In genomic region chr9:62154551-62154950, GRCm38 (mm10) we compare ENCODE assay signal across 19 mouse cellular contexts. TPM values are rescaled to one million over a fixed set of nuclear protein-coding genes. Genes with fewer than 3 reads are reported as not detected.
DNase-seq lines count a peak whose midpoint lies in the region; ATAC-seq lines count a peak whose summit lies in the region.
"Had no signal": no experiment of that assay in that cellular context is flagged by ENCODE, and none has a peak within 500 bp of the region (broad histone marks: within the 10 kb centered on the region; RNA-seq: fewer than 3 reads in every experiment).

No protein-coding gene starts in this region.

- peaks cover 36% of the 10 kb centered on the region for H3K4me1 ChIP-seq in hindbrain, embryonic 10.5 days (replicated peaks)
- H3K4me1 ChIP-seq in hindbrain, embryonic 16.5 days (ENCODE audit: control insufficient read depth, insufficient read depth, low read depth, low read length): peaks cover 7% of the 10 kb centered on the region
- H3K4me1 ChIP-seq in midbrain, embryonic 14.5 days (ENCODE audit: control insufficient read depth, insufficient read depth, low read length): no peaks in the 10 kb centered on the region
- H3K4me1 ChIP-seq in midbrain, embryonic 13.5 days (replicated peaks): peaks cover 21% of the 10 kb centered on the region; the same call in 1 of the 2 replicates
- H3K4me1 ChIP-seq in embryonic facial prominence, embryonic 10.5 days: peaks cover 37% of the 10 kb centered on the region
- H3K4me1 ChIP-seq: heart, embryonic 10.5 days; limb, embryonic 15.5 days; lung, embryonic 15.5 days had no signal

- H3K4me2 ChIP-seq in hindbrain, embryonic 16.5 days (ENCODE audit: low read length): no peak overlapping the region
- H3K4me2 ChIP-seq in midbrain, embryonic 14.5 days (ENCODE audit: low read length): no peak overlapping the region
- no peak overlapping the region for H3K4me2 ChIP-seq in midbrain, embryonic 13.5 days (replicated peaks)
- H3K4me2 ChIP-seq: limb, embryonic 15.5 days; lung, embryonic 15.5 days; midbrain, embryonic 11.5 days had no signal

- H3K27ac ChIP-seq in hindbrain, embryonic 10.5 days: peak overlapping the region; percentile 25; the same call in 1 of the 2 replicates
- H3K27ac ChIP-seq in hindbrain, embryonic 16.5 days (ENCODE audit: low read depth, low read length): no peak overlapping the region
- H3K27ac ChIP-seq in midbrain, embryonic 14.5 days (replicated peaks; ENCODE audit: low read depth, low read length): no peak overlapping the region
- no peak overlapping the region for H3K27ac ChIP-seq in midbrain, embryonic 13.5 days
- peak overlapping the region; percentile 40; the same call in 1 of the 2 replicates for H3K27ac ChIP-seq in embryonic facial prominence, embryonic 10.5 days (replicated peaks)
- H3K27ac ChIP-seq: gastrocnemius, adult 2 months; heart, embryonic 10.5 days; limb, embryonic 15.5 days; liver, embryonic 14.5 days; lung, embryonic 15.5 days had no signal

- no peak; the same call in 1 of the 2 replicates for ATAC-seq in hindbrain, embryonic 16.5 days
- ATAC-seq in midbrain, embryonic 14.5 days (ENCODE audit: low FRiP score, low TSS enrichment): no peak
- no peak for ATAC-seq in midbrain, embryonic 13.5 days
- ATAC-seq: intestine, postnatal 0 days had no signal

- H3K27me3 ChIP-seq in hindbrain, embryonic 10.5 days (ENCODE audit: insufficient read depth, poor library complexity, severe bottlenecking): no peaks in the 10 kb centered on the region
- H3K27me3 ChIP-seq in hindbrain, embryonic 16.5 days (replicated peaks; ENCODE audit: control insufficient read depth, insufficient read depth, low read length): no peaks in the 10 kb centered on the region
- no peaks in the 10 kb centered on the region for H3K27me3 ChIP-seq in midbrain, embryonic 14.5 days (ENCODE audit: control insufficient read depth, insufficient read depth, low read length)
- no peaks in the 10 kb centered on the region for H3K27me3 ChIP-seq in midbrain, embryonic 13.5 days
- 0 out of 2 replicates have a peak, but pooled peaks cover 9% of the 10 kb centered on the region for H3K27me3 ChIP-seq in embryonic facial prominence, embryonic 10.5 days (replicated peaks; ENCODE audit: low read depth, poor library complexity, severe bottlenecking)
- H3K27me3 ChIP-seq: limb, embryonic 15.5 days; lung, embryonic 15.5 days had no signal

- H3K9me3 ChIP-seq in hindbrain, embryonic 10.5 days: no peaks in the 10 kb centered on the region
- H3K9me3 ChIP-seq in hindbrain, embryonic 16.5 days (ENCODE audit: control insufficient read depth, low read length): no peaks in the 10 kb centered on the region
- H3K9me3 ChIP-seq in midbrain, embryonic 14.5 days (ENCODE audit: control insufficient read depth, low read length): no peaks in the 10 kb centered on the region
- no peaks in the 10 kb centered on the region for H3K9me3 ChIP-seq in midbrain, embryonic 13.5 days
- no peaks in the 10 kb centered on the region for H3K9me3 ChIP-seq in embryonic facial prominence, embryonic 10.5 days
- H3K9me3 ChIP-seq: heart, embryonic 10.5 days; limb, embryonic 15.5 days; lung, embryonic 15.5 days had no signal

- no peaks in the 10 kb centered on the region for H3K36me3 ChIP-seq in hindbrain, embryonic 10.5 days
- no peaks in the 10 kb centered on the region for H3K36me3 ChIP-seq in hindbrain, embryonic 16.5 days (ENCODE audit: control insufficient read depth, insufficient read depth, low read length)
- H3K36me3 ChIP-seq in midbrain, embryonic 14.5 days (ENCODE audit: control insufficient read depth, insufficient read depth, low read length): no peaks in the 10 kb centered on the region
- no peaks in the 10 kb centered on the region for H3K36me3 ChIP-seq in midbrain, embryonic 13.5 days
- H3K36me3 ChIP-seq in embryonic facial prominence, embryonic 10.5 days (replicated peaks): no peaks in the 10 kb centered on the region
- H3K36me3 ChIP-seq: heart, embryonic 10.5 days; limb, embryonic 15.5 days; lung, embryonic 15.5 days had no signal

- no peak overlapping the region for H3K9ac ChIP-seq in hindbrain, embryonic 16.5 days (ENCODE audit: low read depth, low read length)
- no peak overlapping the region for H3K9ac ChIP-seq in midbrain, embryonic 14.5 days (replicated peaks; ENCODE audit: low read length)
- no peak overlapping the region for H3K9ac ChIP-seq in midbrain, embryonic 13.5 days (replicated peaks)
- H3K9ac ChIP-seq: limb, embryonic 15.5 days; liver, embryonic 14.5 days; lung, embryonic 15.5 days had no signal

- no peak overlapping the region for H3K4me3 ChIP-seq in hindbrain, embryonic 10.5 days
- H3K4me3 ChIP-seq in hindbrain, embryonic 16.5 days (ENCODE audit: low read length): no peak overlapping the region
- H3K4me3 ChIP-seq in midbrain, embryonic 14.5 days (replicated peaks; ENCODE audit: low read depth, low read length): no peak overlapping the region
- no peak overlapping the region for H3K4me3 ChIP-seq in midbrain, embryonic 13.5 days (replicated peaks)
- H3K4me3 ChIP-seq in embryonic facial prominence, embryonic 10.5 days: no peak overlapping the region
- H3K4me3 ChIP-seq: gastrocnemius, adult 2 months; heart, embryonic 10.5 days; limb, embryonic 15.5 days; lung, embryonic 15.5 days had no signal

- DNase-seq in cerebellum, adult 8-10 months: peak; percentile 32
- no peak for DNase-seq in cerebellum, postnatal 36 days
- DNase-seq in hindbrain, embryonic 10.5 days (ENCODE audit: low spot score): no peak
- DNase-seq in midbrain, embryonic 14.5 days: peak; percentile 45
- DNase-seq in embryonic facial prominence, embryonic 10.5 days (ENCODE audit: low spot score): no peak
- DNase-seq in testis, postnatal 10 days (ENCODE audit: low spot score): no peak
- DNase-seq: adrenal gland, postnatal 10 days; gastrocnemius, adult 2 months; kidney, postnatal 25 days; retina, postnatal 1 day; thymus, postnatal 25 days had no signal

- WGBS in hindbrain, embryonic 10.5 days: 73% methylated on average over 3 of the region's 3 CpGs
- 46% methylated on average over 3 of the region's 3 CpGs for WGBS in hindbrain, embryonic 16.5 days
- WGBS in midbrain, embryonic 14.5 days: 59% methylated on average over 3 of the region's 3 CpGs
- 64% methylated on average over 3 of the region's 3 CpGs for WGBS in midbrain, embryonic 13.5 days
- 70% methylated on average over 3 of the region's 3 CpGs for WGBS in embryonic facial prominence, embryonic 10.5 days

RNA-seq across cellular contexts. Expression of gene Glce, which starts 32.1 kb away (rescaled TPM):
- polyA plus RNA-seq in hindbrain, embryonic 10.5 days (2016; fragmentation: Nextera tagmentation; extraction: Ambion mirVana): 16.5 and 19.7 TPM in 2 replicates
- 26.4 and 27.2 TPM in 2 replicates for polyA plus RNA-seq in hindbrain, embryonic 16.5 days (2015; fragmentation: Nextera tagmentation; extraction: Ambion mirVana)
- polyA plus RNA-seq in midbrain, embryonic 14.5 days (2014; fragmentation: Nextera tagmentation; extraction: Ambion mirVana): 14.7 and 20.2 TPM in 2 replicates
- polyA plus RNA-seq in midbrain, embryonic 13.5 days (2015; fragmentation: Nextera tagmentation; extraction: Ambion mirVana): 16.7 and 17.5 TPM in 2 replicates
- polyA plus RNA-seq in embryonic facial prominence, embryonic 10.5 days (2016; fragmentation: Nextera tagmentation; extraction: Ambion mirVana): 26.6 and 26.8 TPM in 2 replicates

Comparison
In these comparisons a context has a peak if more than half of its experiments do, and no peak if none do; other contexts are left out.
1. DNase-seq: peak in cerebellum, adult 8-10 months (single experiment) and midbrain, embryonic 14.5 days (single experiment); none in cerebellum, postnatal 36 days (0 of 2), hindbrain, embryonic 10.5 days (single experiment), embryonic facial prominence, embryonic 10.5 days (single experiment) and testis, postnatal 10 days (single experiment).
2. H3K27ac ChIP-seq: peak in hindbrain, embryonic 10.5 days (single experiment) and embryonic facial prominence, embryonic 10.5 days (single experiment); none in hindbrain, embryonic 16.5 days (single experiment), midbrain, embryonic 14.5 days (single experiment) and midbrain, embryonic 13.5 days (single experiment).